Mouse (Mus musculus) myocyte (in vitro differentiated cells): ENCODE data around the gene Rnf114.

ENCODE experiments used
- E2F4 ChIP-seq: IDR thresholded peaks from one replicate; pipeline ENCODE4 v1.6.1; 2011; ENCODE audit warnings: mild to moderate bottlenecking, control low read depth, moderate library complexity; ENCODE audit not compliant: insufficient read depth
- MAX ChIP-seq: IDR thresholded peaks from one replicate; pipeline ENCODE4 v1.6.1; 2011; ENCODE audit warnings: low read depth, mild to moderate bottlenecking, control low read depth
- MYOD1 ChIP-seq, 3 experiments: IDR thresholded peaks; one replicate each; pipeline ENCODE4 v1.6.1; 2011; ENCODE audit warnings: control low read depth in 2 of 3, low read depth in 2 of 3, mild to moderate bottlenecking in 2 of 3, moderate library complexity in 1 of 3; ENCODE audit not compliant: insufficient read length in 2 of 3, control insufficient read depth in 1 of 3
- MYOG ChIP-seq, 3 experiments: IDR thresholded peaks; one replicate each; pipeline ENCODE4 v1.6.1; 2011; ENCODE audit warnings: control low read depth in 2 of 3, low read depth in 2 of 3, mild to moderate bottlenecking in 2 of 3; ENCODE audit not compliant: insufficient read length in 2 of 3, control insufficient read depth in 1 of 3, insufficient read depth in 1 of 3
- POLR2A ChIP-seq: IDR thresholded peaks from one replicate; pipeline ENCODE4 v1.6.1; 2011; ENCODE audit warnings: low read depth, mild to moderate bottlenecking, control low read depth, moderate library complexity; ENCODE audit not compliant: insufficient read length
- POLR2AphosphoS2 ChIP-seq: IDR thresholded peaks from one replicate; pipeline ENCODE4 v1.6.1; 2011; ENCODE audit warnings: low read depth, control low read depth; ENCODE audit not compliant: insufficient read length
- REST ChIP-seq: IDR thresholded peaks from one replicate; pipeline ENCODE4 v1.6.1; 2011; ENCODE audit warnings: mild to moderate bottlenecking, control low read depth, moderate library complexity; ENCODE audit not compliant: insufficient read depth, insufficient read length
- SRF ChIP-seq: IDR thresholded peaks from one replicate; pipeline ENCODE4 v1.6.1; 2011; ENCODE audit warnings: low read depth; ENCODE audit not compliant: control insufficient read depth, insufficient read length
- TCF12 ChIP-seq: IDR thresholded peaks from one replicate; pipeline ENCODE4 v1.6.1; 2011; ENCODE audit warnings: mild to moderate bottlenecking, control low read depth; ENCODE audit not compliant: poor library complexity, insufficient read depth, severe bottlenecking
- TCF3 ChIP-seq: IDR thresholded peaks from one replicate; pipeline ENCODE4 v1.6.1; 2011; ENCODE audit warnings: low read depth, control low read depth; ENCODE audit not compliant: insufficient read length
- USF1 ChIP-seq: IDR thresholded peaks from one replicate; pipeline ENCODE4 v1.6.1; 2011; ENCODE audit warnings: low read depth, mild to moderate bottlenecking, control low read depth, moderate library complexity

GRCm38 (mm10) chr2:167462954-167463353, 29.5 kb upstream of the Rnf114 start:
- no peak for TF ChIP-seq MYOD1 (IDR thresholded peaks at IDR 0.05; ENCODE audit: control insufficient read depth in 1 of 3, insufficient read length in 2 of 3, low read depth in 2 of 3)
- TF ChIP-seq TCF12 = no peak
- no peak for TF ChIP-seq POLR2A
- peak; percentile 10 for TF ChIP-seq POLR2AphosphoS2
- no peak for TF ChIP-seq E2F4
- no peak for TF ChIP-seq USF1
- no peak for TF ChIP-seq MAX
- no peak for TF ChIP-seq MYOG (IDR thresholded peaks at IDR 0.05; ENCODE audit: control insufficient read depth in 1 of 3, insufficient read depth in 1 of 3, insufficient read length in 2 of 3, low read depth in 2 of 3)
- TF ChIP-seq SRF = no peak
- TF ChIP-seq REST = no peak
- no peak for TF ChIP-seq TCF3
